Mouse (Mus musculus) kidney, embryonic 14.5 days (tissue): ENCODE results near the gene Itsn1. TPM values are rescaled to one million over a fixed set of nuclear protein-coding genes. Genes with fewer than 3 reads are reported as not detected.

ENCODE experiments used
- ATAC-seq: fragments of 200-750 bp; cut with Nextera tagmentation; 2 replicates; pipeline ENCODE4 v1.8.0; 2017; ENCODE audit warnings: moderate number of reproducible peaks, mild to moderate bottlenecking, moderate TSS enrichment, moderate library complexity; ENCODE audit not compliant: low FRiP score, low TSS enrichment
- H3K27ac ChIP-seq: fragments of 300-500 bp; sonication (generic); 2 replicates; pipeline ENCODE4 v1.5.1; 2014; ENCODE audit warnings: low read depth, mild to moderate bottlenecking, low read length, moderate library complexity, mixed read lengths
- H3K27me3 ChIP-seq: fragments of 300-500 bp; sonication (generic); 2 replicates; pipeline ENCODE4 v1.6.1; 2014; ENCODE audit warnings: mild to moderate bottlenecking, low read length; ENCODE audit not compliant: control insufficient read depth, insufficient read depth
- H3K36me3 ChIP-seq: fragments of 300-500 bp; sonication (generic); 2 replicates; pipeline ENCODE4 v1.6.1; 2014; ENCODE audit warnings: low read length, mixed read lengths; ENCODE audit not compliant: control insufficient read depth, insufficient read depth
- H3K4me1 ChIP-seq: fragments of 300-500 bp; sonication (generic); 2 replicates; pipeline ENCODE4 v1.6.1; 2014; ENCODE audit warnings: low read length, mixed read lengths; ENCODE audit not compliant: control insufficient read depth, insufficient read depth
- H3K4me2 ChIP-seq: fragments of 300-500 bp; sonication (generic); replicated peaks from 2 replicates; pipeline ENCODE4 v1.6.1; 2014; ENCODE audit warnings: low read depth, mild to moderate bottlenecking, low read length
- H3K4me3 ChIP-seq: fragments of 300-500 bp; sonication (generic); 2 replicates; pipeline ENCODE4 v1.5.1; 2014; ENCODE audit warnings: mild to moderate bottlenecking, low read length
- H3K9ac ChIP-seq: fragments of 300-500 bp; sonication (generic); 2 replicates; pipeline ENCODE4 v1.6.1; 2014; ENCODE audit warnings: low read depth, mild to moderate bottlenecking, low read length, moderate library complexity
- H3K9me3 ChIP-seq: fragments of 300-500 bp; sonication (generic); 2 replicates; pipeline ENCODE4 v1.6.1; 2016; ENCODE audit warnings: low read length; ENCODE audit not compliant: control insufficient read depth
- WGBS: fragments of 180-500 bp; shearing (Covaris S2); extraction: QIAGEN DNeasy Blood & Tissue Kit; methylation state at CpG from one replicate; pipeline ENCODE4 v1.1.7; 2014; 5-methylcytosine and 5-hydroxymethylcytosine counted together
- polyA plus RNA-seq: library from polyadenylated mRNA; unstranded; fragments of >200 nt; fragmentation: Nextera tagmentation; extraction: Ambion mirVana; gene quantifications from 2 replicates; pipeline ENCODE4 v1.2.1, GENCODE M21; 2014

Itsn1 gene
- polyA plus RNA-seq, 1 experiment from 2014 or later = 27.7 TPM

DNA sequence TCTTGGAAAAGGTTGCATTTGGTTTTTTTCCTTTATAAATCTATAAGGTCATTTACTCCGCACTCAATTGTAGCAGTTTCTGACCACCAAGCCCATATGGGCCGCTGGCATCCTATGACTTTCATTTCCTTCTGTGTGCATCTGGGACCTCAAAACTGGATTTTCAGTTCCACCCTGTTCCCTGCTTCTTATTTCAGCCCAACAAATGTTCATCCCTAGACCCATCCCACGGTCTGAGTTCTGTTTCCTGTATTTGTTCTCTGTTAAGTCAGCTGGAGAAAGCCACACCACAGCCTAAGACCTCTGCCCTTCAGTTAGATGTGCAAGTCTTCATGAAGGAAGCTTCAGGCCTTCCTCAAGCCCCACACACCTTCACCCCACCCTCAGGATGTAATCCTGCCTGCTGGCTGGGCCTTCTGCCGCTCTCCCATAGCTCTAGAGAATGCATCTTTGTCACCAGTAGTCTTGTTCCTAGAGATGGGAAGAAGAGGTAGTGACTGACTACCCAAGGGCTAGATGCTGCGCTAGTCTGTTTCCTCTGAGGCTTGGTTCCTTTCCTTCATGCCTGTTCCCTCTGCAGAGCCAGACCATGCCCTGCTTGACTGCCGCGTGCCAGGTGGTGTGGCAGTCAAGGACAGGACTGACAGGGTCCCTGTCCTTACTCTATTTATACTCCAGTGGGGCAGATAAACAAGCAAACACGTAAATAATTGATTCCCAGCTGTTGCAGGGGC lies 11.3 kb downstream of the Itsn1 start:
- Histone ChIP-seq H3K9me3 (no peaks in the 10 kb centered on the region), H3K27me3 (no peaks in the 10 kb centered on the region), H3K4me2 (no peak overlapping the region), H3K36me3 (no peaks in the 10 kb centered on the region), H3K4me1 (peaks cover 11% of the 10 kb centered on the region), H3K9ac (no peak overlapping the region), H3K27ac (no peak overlapping the region), H3K4me3 (no peak overlapping the region)
- no peak for ATAC-seq
- 63% methylated on average over 8 of the region's 8 CpGs for WGBS

- H3K4me3 ChIP-seq = no peak overlapping the region
- 56% methylated on average over 7 of the region's 7 CpGs for WGBS
- no peak overlapping the region for H3K9ac ChIP-seq
- H3K27me3 ChIP-seq = no peaks in the 10 kb centered on the region
- ATAC-seq = no peak
- H3K36me3 ChIP-seq = no peaks in the 10 kb centered on the region
- H3K4me1 ChIP-seq = peaks cover 14% of the 10 kb centered on the region
- H3K4me2 ChIP-seq = no peak overlapping the region
- H3K27ac ChIP-seq = no peak overlapping the region
- H3K9me3 ChIP-seq = no peaks in the 10 kb centered on the region
These were observed 11.8 kb downstream of the Itsn1 start for GRCm38 (mm10) chr16:91740918-91741255.

- no peaks in the 10 kb centered on the region for H3K9me3 ChIP-seq
- peaks cover 15% of the 10 kb centered on the region for H3K4me1 ChIP-seq
- no peak for ATAC-seq
- H3K4me2 ChIP-seq = no peak overlapping the region
- no peak overlapping the region for H3K9ac ChIP-seq
- 54% methylated on average over 7 of the region's 7 CpGs for WGBS
- no peak overlapping the region for H3K27ac ChIP-seq
- no peaks in the 10 kb centered on the region for H3K36me3 ChIP-seq
- H3K27me3 ChIP-seq = no peaks in the 10 kb centered on the region
- no peak overlapping the region for H3K4me3 ChIP-seq
These were observed 14.0 kb downstream of the Itsn1 start for GRCm38 (mm10) chr16:91743055-91743454.

GRCm38 (mm10) chr16:91746101-91746950 lies 17.2 kb downstream of the Itsn1 start:
- Histone ChIP-seq H3K4me3 (no peak overlapping the region), H3K9me3 (no peaks in the 10 kb centered on the region), H3K36me3 (no peaks in the 10 kb centered on the region), H3K9ac (no peak overlapping the region), H3K27me3 (no peaks in the 10 kb centered on the region), H3K4me1 (peaks cover 10% of the 10 kb centered on the region), H3K27ac (no peak overlapping the region), H3K4me2 (no peak overlapping the region)
- peak; percentile 82 for ATAC-seq
- 18% methylated on average over 14 of the region's 14 CpGs for WGBS

DNA sequence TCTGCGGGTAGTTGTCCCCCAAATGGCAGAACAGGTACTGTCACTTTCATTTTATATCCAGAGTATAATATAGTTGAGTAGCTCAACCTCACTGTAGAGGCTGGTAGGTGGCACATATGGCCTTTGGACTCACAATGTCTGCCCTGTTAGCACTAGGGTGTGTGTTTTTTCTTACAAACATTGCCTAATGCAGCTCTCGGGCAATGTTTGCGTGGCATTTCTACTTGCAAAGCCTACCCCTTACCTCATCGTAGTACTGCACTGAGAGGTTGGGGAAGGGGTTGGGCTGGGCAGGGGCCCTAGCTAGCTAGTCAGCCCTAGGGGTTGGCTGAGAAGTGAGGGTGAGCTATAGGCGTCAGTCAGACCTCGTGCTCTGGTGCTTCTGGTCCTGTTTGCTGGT lies 18.5 kb downstream of the Itsn1 start:
- H3K4me2 ChIP-seq = no peak overlapping the region
- H3K9ac ChIP-seq = no peak overlapping the region
- H3K4me1 ChIP-seq = peaks cover 11% of the 10 kb centered on the region
- no peaks in the 10 kb centered on the region for H3K36me3 ChIP-seq
- H3K27ac ChIP-seq = no peak overlapping the region
- H3K9me3 ChIP-seq = no peaks in the 10 kb centered on the region
- 85% methylated on average over 6 of the region's 6 CpGs for WGBS
- H3K4me3 ChIP-seq = no peak overlapping the region
- ATAC-seq = no peak
- H3K27me3 ChIP-seq = no peaks in the 10 kb centered on the region

DNA sequence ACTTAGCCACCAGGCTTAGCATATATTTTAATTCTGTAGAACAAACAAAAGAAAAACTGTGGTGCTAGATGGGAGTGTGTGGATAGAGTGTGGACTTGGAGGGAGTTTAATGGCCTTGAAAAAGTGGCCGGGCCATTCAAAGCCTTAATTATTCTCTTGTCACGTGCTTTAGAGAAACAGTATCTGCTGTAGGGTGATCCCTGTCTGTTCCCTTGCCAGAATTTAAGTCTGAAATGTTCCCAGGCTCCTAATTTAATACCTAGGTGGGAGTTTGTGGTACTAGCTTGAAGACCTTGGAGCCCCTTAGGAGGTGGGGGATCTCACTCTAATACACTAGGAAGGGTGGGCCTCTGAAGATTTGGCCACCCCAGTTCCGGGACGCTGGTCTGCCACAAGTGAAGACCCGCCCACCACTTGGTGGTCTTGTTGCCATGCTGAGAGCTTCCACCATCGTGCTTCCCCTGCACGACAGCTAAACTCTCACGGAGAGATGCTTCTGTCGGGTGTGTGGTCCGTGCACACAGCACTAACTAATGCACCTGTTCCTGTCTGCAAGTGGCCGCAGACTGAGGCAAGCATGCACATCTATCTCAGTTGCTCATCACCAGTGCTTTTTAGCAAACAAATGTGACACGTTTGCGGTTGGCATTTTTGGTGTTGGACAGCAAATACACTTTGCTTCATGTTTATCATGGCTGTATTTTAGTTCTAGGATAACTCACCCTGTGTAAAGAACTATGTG lies 22.7 kb downstream of the Itsn1 start:
- no peak overlapping the region for H3K4me3 ChIP-seq
- no peak overlapping the region for H3K4me2 ChIP-seq
- no peak overlapping the region for H3K9ac ChIP-seq
- peak; percentile 87 for ATAC-seq
- H3K27ac ChIP-seq = no peak overlapping the region
- H3K9me3 ChIP-seq = no peaks in the 10 kb centered on the region
- peaks cover 4% of the 10 kb centered on the region; the same call in 1 of the 2 replicates for H3K4me1 ChIP-seq
- 58% methylated on average over 13 of the region's 13 CpGs for WGBS
- no peaks in the 10 kb centered on the region for H3K27me3 ChIP-seq
- H3K36me3 ChIP-seq = no peaks in the 10 kb centered on the region

DNA sequence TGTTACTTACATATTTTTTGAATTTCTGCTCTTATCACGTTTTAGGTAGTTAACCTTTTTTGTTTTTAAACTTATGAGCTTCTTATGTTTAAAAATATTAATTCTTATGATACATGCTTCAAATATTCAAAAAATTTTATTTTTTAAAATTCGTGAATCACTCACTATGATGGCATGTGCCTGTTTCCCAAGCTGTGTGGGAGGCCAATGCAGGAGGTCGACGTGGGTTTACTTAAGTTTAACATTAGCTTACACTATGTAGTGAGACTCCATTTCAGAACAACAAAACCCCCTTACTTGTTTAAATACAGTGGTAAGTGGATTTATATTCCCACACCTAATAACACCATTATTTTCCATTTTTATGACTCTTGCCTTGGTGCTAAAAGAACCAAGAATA lies 24.5 kb downstream of the Itsn1 start:
- no peaks in the 10 kb centered on the region for H3K27me3 ChIP-seq
- no peak for ATAC-seq
- no peak overlapping the region for H3K4me3 ChIP-seq
- no peaks in the 10 kb centered on the region for H3K9me3 ChIP-seq
- peaks cover 4% of the 10 kb centered on the region; the same call in 1 of the 2 replicates for H3K4me1 ChIP-seq
- no peaks in the 10 kb centered on the region for H3K36me3 ChIP-seq
- H3K9ac ChIP-seq = no peak overlapping the region
- WGBS = 76% methylated on average over 4 of the region's 4 CpGs
- no peak overlapping the region for H3K4me2 ChIP-seq
- no peak overlapping the region for H3K27ac ChIP-seq

GRCm38 (mm10) chr16:91754957-91755356 lies 25.9 kb downstream of the Itsn1 start:
- no peak for ATAC-seq
- WGBS = 89% methylated on average over 6 of the region's 6 CpGs

More at GRCm38 (mm10) chr16:91754957-91755356, 25.9 kb downstream of the Itsn1 start:
- no peak overlapping the region for H3K4me3 ChIP-seq
- no peaks in the 10 kb centered on the region for H3K36me3 ChIP-seq
- H3K27ac ChIP-seq = no peak overlapping the region
- no peaks in the 10 kb centered on the region for H3K27me3 ChIP-seq
- H3K4me2 ChIP-seq = no peak overlapping the region
- H3K4me1 ChIP-seq = peaks cover 4% of the 10 kb centered on the region; the same call in 1 of the 2 replicates
- H3K9me3 ChIP-seq = no peaks in the 10 kb centered on the region
- no peak overlapping the region for H3K9ac ChIP-seq
